Mouse (Mus musculus): ENCODE results near the gene Cenpu. TPM values are rescaled to one million over a fixed set of nuclear protein-coding genes. Genes with fewer than 3 reads are reported as not detected.

Cenpu gene
- polyA plus RNA-seq, 1 experiment = 56.9 TPM

DNA sequence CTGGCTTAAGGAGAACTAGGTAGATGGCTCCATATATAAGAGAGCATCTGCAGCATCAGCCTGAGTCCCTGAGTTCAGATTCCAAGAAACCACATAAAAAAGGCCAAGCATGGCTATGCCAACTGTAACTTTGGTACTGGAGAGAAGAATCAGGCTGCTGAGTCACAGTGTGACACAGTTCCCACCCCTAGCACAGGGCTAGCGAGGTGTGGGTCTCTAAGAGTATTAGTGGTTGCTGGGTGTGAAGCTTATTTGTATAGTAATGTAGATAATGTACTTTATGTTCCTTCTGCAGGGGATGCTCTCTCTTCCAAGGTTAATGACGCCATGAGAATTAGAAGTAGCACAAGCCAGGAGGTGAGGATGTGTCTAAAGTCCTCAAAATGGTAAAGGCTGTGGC lies 44.7 kb downstream of the Cenpu start:
- Histone ChIP-seq H3K27ac (ENCODE audit: insufficient read depth, low read length) (no peak overlapping the region), H3K4me3 (ENCODE audit: low read depth, low read length) (no peak overlapping the region), H3K36me3 (ENCODE audit: control insufficient read depth, insufficient read depth, low read length, poor library complexity, severe bottlenecking) (peaks cover 3% of the 10 kb centered on the region), H3K9ac (ENCODE audit: low read depth, poor library complexity, severe bottlenecking) (no peak overlapping the region), H3K4me1 (ENCODE audit: control insufficient read depth, insufficient read depth, low read length) (no peaks in the 10 kb centered on the region), H3K9me3 (replicated peaks; ENCODE audit: control insufficient read depth, insufficient read depth, low read length, poor library complexity, severe bottlenecking) (no peaks in the 10 kb centered on the region), H3K27me3 (ENCODE audit: control insufficient read depth, insufficient read depth, low read length, poor library complexity, severe bottlenecking) (no peaks in the 10 kb centered on the region)
- TF ChIP-seq POLR2A (IDR thresholded peaks at IDR 0.05; ENCODE audit: insufficient read depth, low read length) = no peak
- TF ChIP-seq EP300 (IDR thresholded peaks at IDR 0.05; ENCODE audit: insufficient read depth, low read depth, low read length) = no peak
- TF ChIP-seq CTCF (IDR thresholded peaks at IDR 0.05; ENCODE audit: low read depth, low read length) = no peak

- H3K4me1 ChIP-seq (ENCODE audit: control insufficient read depth, insufficient read depth, low read length) = no peaks in the 10 kb centered on the region
- no peaks in the 10 kb centered on the region for H3K9me3 ChIP-seq (replicated peaks; ENCODE audit: control insufficient read depth, insufficient read depth, low read length, poor library complexity, severe bottlenecking)
- H3K27ac ChIP-seq (ENCODE audit: insufficient read depth, low read length) = no peak overlapping the region
- H3K9ac ChIP-seq (ENCODE audit: low read depth, poor library complexity, severe bottlenecking) = no peak overlapping the region
- H3K36me3 ChIP-seq (ENCODE audit: control insufficient read depth, insufficient read depth, low read length, poor library complexity, severe bottlenecking) = peaks cover 3% of the 10 kb centered on the region
- TF ChIP-seq CTCF (IDR thresholded peaks at IDR 0.05; ENCODE audit: low read depth, low read length) (no peak), POLR2A (IDR thresholded peaks at IDR 0.05; ENCODE audit: insufficient read depth, low read length) (no peak), EP300 (IDR thresholded peaks at IDR 0.05; ENCODE audit: insufficient read depth, low read depth, low read length) (no peak)
- no peak overlapping the region for H3K4me3 ChIP-seq (ENCODE audit: low read depth, low read length)
- no peaks in the 10 kb centered on the region for H3K27me3 ChIP-seq (ENCODE audit: control insufficient read depth, insufficient read depth, low read length, poor library complexity, severe bottlenecking)
These were observed 45.6 kb downstream of the Cenpu start for GRCm38 (mm10) chr8:46597411-46597810.

DNA sequence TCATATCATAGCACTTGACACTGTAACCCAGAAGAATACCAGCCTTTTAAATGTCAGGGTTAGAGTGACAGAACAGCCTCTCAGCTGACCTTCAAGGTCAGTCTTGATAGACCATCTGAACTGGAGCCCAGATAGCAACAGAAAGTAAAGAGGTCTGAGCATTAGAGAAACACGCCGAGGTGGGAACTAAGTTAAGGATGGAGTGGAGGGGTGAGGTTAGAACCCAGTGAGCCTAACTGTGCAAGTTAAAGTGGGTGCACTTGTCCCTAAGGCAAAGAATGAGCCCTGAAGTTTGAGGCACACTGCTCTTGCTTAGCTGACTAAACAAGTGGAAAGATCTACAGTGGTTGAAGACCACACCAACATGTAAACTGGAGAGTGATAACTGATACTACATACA lies 46.3 kb downstream of the Cenpu start:
- TF ChIP-seq POLR2A (IDR thresholded peaks at IDR 0.05; ENCODE audit: insufficient read depth, low read length) (no peak), EP300 (IDR thresholded peaks at IDR 0.05; ENCODE audit: insufficient read depth, low read depth, low read length) (no peak), CTCF (IDR thresholded peaks at IDR 0.05; ENCODE audit: low read depth, low read length) (no peak)
- Histone ChIP-seq H3K4me3 (ENCODE audit: low read depth, low read length) (no peak overlapping the region), H3K27ac (ENCODE audit: insufficient read depth, low read length) (no peak overlapping the region), H3K9me3 (replicated peaks; ENCODE audit: control insufficient read depth, insufficient read depth, low read length, poor library complexity, severe bottlenecking) (no peaks in the 10 kb centered on the region), H3K36me3 (ENCODE audit: control insufficient read depth, insufficient read depth, low read length, poor library complexity, severe bottlenecking) (peaks cover 1% of the 10 kb centered on the region), H3K27me3 (ENCODE audit: control insufficient read depth, insufficient read depth, low read length, poor library complexity, severe bottlenecking) (no peaks in the 10 kb centered on the region), H3K4me1 (ENCODE audit: control insufficient read depth, insufficient read depth, low read length) (no peaks in the 10 kb centered on the region), H3K9ac (ENCODE audit: low read depth, poor library complexity, severe bottlenecking) (no peak overlapping the region)

GRCm38 (mm10) chr8:46598753-46599152 lies 46.9 kb downstream of the Cenpu start:
- TF ChIP-seq POLR2A (IDR thresholded peaks at IDR 0.05; ENCODE audit: insufficient read depth, low read length) = no peak
- TF ChIP-seq EP300 (IDR thresholded peaks at IDR 0.05; ENCODE audit: insufficient read depth, low read depth, low read length) = no peak
- TF ChIP-seq CTCF (IDR thresholded peaks at IDR 0.05; ENCODE audit: low read depth, low read length) = no peak
- Histone ChIP-seq H3K4me1 (ENCODE audit: control insufficient read depth, insufficient read depth, low read length) (no peaks in the 10 kb centered on the region), H3K27ac (ENCODE audit: insufficient read depth, low read length) (no peak overlapping the region), H3K4me3 (ENCODE audit: low read depth, low read length) (no peak overlapping the region), H3K9me3 (replicated peaks; ENCODE audit: control insufficient read depth, insufficient read depth, low read length, poor library complexity, severe bottlenecking) (no peaks in the 10 kb centered on the region), H3K36me3 (ENCODE audit: control insufficient read depth, insufficient read depth, low read length, poor library complexity, severe bottlenecking) (no peaks in the 10 kb centered on the region; the same call in none of the 2 replicates), H3K27me3 (ENCODE audit: control insufficient read depth, insufficient read depth, low read length, poor library complexity, severe bottlenecking) (no peaks in the 10 kb centered on the region), H3K9ac (ENCODE audit: low read depth, poor library complexity, severe bottlenecking) (no peak overlapping the region)

DNA sequence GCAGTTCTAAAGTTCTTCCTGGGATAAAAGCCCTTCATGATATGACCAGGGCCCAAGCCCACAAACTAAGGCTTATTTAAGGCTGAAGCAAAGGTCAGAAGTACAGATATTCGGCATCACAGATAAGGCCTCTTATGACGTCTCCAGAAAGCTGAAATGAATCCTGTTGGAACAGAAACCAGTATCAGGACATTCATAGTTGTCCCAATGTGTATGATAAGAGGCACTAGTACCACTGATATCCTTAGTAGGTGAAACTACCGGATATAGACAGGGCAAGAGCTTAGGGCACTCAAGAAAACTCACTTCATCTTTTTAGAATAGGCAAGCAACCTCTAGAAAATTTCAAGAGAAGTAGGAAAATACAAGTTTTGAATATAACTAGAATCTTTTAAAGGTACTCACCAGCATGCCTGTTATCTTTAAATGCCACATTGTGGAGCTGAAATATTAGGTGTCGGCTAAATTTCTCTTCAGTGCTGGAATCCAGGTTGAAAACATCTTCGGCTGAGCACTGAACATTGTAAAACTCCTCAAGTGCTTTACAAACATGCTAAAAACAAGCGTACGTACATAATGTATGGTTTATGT lies 47.6 kb downstream of the Cenpu start:
- TF ChIP-seq CTCF (IDR thresholded peaks at IDR 0.05; ENCODE audit: low read depth, low read length) (no peak), POLR2A (IDR thresholded peaks at IDR 0.05; ENCODE audit: insufficient read depth, low read length) (no peak), EP300 (IDR thresholded peaks at IDR 0.05; ENCODE audit: insufficient read depth, low read depth, low read length) (no peak)
- H3K4me1 ChIP-seq (ENCODE audit: control insufficient read depth, insufficient read depth, low read length) = no peaks in the 10 kb centered on the region
- H3K4me3 ChIP-seq (ENCODE audit: low read depth, low read length) = no peak overlapping the region
- no peaks in the 10 kb centered on the region for H3K27me3 ChIP-seq (ENCODE audit: control insufficient read depth, insufficient read depth, low read length, poor library complexity, severe bottlenecking)
- H3K9ac ChIP-seq (ENCODE audit: low read depth, poor library complexity, severe bottlenecking) = no peak overlapping the region
- H3K27ac ChIP-seq (ENCODE audit: insufficient read depth, low read length) = no peak overlapping the region
- no peaks in the 10 kb centered on the region for H3K9me3 ChIP-seq (replicated peaks; ENCODE audit: control insufficient read depth, insufficient read depth, low read length, poor library complexity, severe bottlenecking)
- no peaks in the 10 kb centered on the region; the same call in none of the 2 replicates for H3K36me3 ChIP-seq (ENCODE audit: control insufficient read depth, insufficient read depth, low read length, poor library complexity, severe bottlenecking)

DNA sequence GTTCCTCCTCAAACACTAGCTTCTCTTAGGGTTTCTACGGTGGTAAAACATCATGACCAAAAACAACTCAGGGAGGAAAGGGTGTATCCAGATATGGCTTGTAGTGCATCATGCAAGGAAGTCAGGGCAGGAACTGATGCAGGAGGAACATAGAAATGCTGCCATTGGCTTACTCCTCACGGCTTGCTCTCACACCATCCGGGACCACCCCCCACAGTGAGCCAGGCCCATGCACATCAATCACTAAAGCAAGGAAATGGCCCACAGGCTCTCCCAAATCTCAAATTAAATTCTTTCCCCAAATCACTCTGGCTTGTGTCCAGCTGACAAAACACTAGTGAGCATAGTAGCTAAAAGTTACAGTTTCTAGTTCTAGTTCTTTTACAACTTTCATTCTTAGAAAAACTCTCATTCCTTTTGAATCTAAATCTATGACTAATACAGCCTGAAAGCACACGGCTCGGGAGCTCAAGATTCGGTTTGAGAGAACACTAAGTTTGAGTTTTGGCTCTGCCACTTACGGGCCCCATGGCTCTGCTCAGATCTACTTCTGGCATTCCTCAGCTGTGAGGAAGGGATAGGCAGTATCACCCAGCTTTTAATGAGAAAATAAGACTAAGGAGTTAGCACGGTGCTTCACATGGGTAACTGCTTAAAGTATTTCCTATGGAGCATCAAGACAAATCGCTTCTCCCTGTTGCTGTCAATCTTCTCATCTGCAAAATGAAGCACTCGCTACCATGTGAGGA lies 49.3 kb downstream of the Cenpu start:
- H3K27me3 ChIP-seq (ENCODE audit: control insufficient read depth, insufficient read depth, low read length, poor library complexity, severe bottlenecking) = no peaks in the 10 kb centered on the region
- no peak overlapping the region for H3K9ac ChIP-seq (ENCODE audit: low read depth, poor library complexity, severe bottlenecking)
- H3K36me3 ChIP-seq (ENCODE audit: control insufficient read depth, insufficient read depth, low read length, poor library complexity, severe bottlenecking) = peaks cover 2% of the 10 kb centered on the region
- TF ChIP-seq POLR2A (IDR thresholded peaks at IDR 0.05; ENCODE audit: insufficient read depth, low read length) (no peak), EP300 (IDR thresholded peaks at IDR 0.05; ENCODE audit: insufficient read depth, low read depth, low read length) (no peak), CTCF (IDR thresholded peaks at IDR 0.05; ENCODE audit: low read depth, low read length) (no peak)
- no peak overlapping the region for H3K27ac ChIP-seq (ENCODE audit: insufficient read depth, low read length)
- H3K4me1 ChIP-seq (ENCODE audit: control insufficient read depth, insufficient read depth, low read length) = no peaks in the 10 kb centered on the region
- no peak overlapping the region for H3K4me3 ChIP-seq (ENCODE audit: low read depth, low read length)
- H3K9me3 ChIP-seq (replicated peaks; ENCODE audit: control insufficient read depth, insufficient read depth, low read length, poor library complexity, severe bottlenecking) = no peaks in the 10 kb centered on the region
